Mouse (Mus musculus): ENCODE data around the gene Lamtor1. TPM values are rescaled to one million over a fixed set of nuclear protein-coding genes. Genes with fewer than 3 reads are reported as not detected.
"Not testable (repeated sequence)": the region's sequence is repeated elsewhere in the genome, so short reads cannot be mapped to it uniquely, and the experiment has no call there.

Lamtor1 gene
- polyA plus RNA-seq, 1 experiment from 2014 or later = 130 TPM

DNA sequence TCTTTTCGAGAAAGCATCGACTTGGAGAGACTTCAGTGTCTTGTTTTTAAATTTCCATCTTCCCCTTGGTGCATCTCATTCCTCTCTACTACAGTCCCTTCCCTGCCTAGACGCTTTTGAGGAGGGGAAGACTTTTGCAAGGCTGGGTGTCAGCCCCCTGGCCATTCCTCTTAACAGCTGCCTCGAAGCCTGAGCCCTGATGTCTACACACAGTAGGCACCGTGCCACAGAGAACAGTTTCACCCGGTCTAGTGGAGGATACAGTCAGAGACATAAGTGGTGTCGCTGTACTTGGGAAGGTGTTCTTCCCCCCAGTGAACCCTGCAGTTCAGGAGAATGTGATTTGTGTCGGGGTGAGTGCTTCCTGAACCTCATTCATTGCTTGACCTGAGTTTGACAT, 992 bp downstream of the Lamtor1 start:
- 0 out of 2 replicates have a peak overlapping the region, but pooled peaks have one; percentile 80 for H3K9ac ChIP-seq
- peak overlapping the region; percentile 69 for H3K4me2 ChIP-seq (replicated peaks)
- no peak overlapping the region for H3K27ac ChIP-seq
- ATAC-seq (ENCODE audit: low FRiP score) = no peak
- peak overlapping the region; percentile 71 for H3K4me3 ChIP-seq
- 74% methylated on average over 8 of the region's 8 CpGs for WGBS
- H3K4me1 ChIP-seq = peaks cover 23% of the 10 kb centered on the region
- H3K27me3 ChIP-seq = no peaks in the 10 kb centered on the region
- 0 out of 2 replicates have a peak, but pooled peaks cover 4% of the 10 kb centered on the region for H3K9me3 ChIP-seq (replicated peaks)
- peaks cover 31% of the 10 kb centered on the region for H3K36me3 ChIP-seq

DNA sequence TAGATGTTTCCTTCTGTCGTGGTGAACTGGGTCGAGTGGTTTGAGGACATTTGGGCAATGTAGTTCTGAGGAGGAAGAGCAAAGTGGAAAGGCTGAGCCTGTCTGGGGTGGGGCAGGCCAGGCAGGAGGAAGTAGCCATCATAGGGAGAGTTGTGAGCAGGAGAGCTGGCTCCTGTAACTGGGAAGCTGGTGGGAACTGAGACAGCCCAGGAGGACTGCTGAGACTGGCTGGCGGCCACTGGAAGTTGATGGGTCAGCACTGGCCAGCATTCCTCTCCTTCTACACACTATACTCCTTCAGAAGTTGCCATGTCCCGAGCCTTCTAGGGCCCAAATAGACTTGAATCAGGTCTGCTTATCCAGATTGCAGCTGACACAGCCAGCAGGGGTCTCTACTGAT, 2.7 kb downstream of the Lamtor1 start:
- no peak for ATAC-seq (ENCODE audit: low FRiP score)
- no peak overlapping the region for H3K4me2 ChIP-seq (replicated peaks)
- H3K4me1 ChIP-seq = peaks cover 23% of the 10 kb centered on the region
- WGBS = 78% methylated on average over 4 of the region's 4 CpGs
- no peak overlapping the region for H3K4me3 ChIP-seq
- peak overlapping the region; percentile 36 for H3K9ac ChIP-seq
- H3K27ac ChIP-seq = 0 out of 2 replicates have a peak overlapping the region, but pooled peaks have one; percentile 46
- H3K9me3 ChIP-seq (replicated peaks) = no peaks in the 10 kb centered on the region
- H3K27me3 ChIP-seq = no peaks in the 10 kb centered on the region
- H3K36me3 ChIP-seq = peaks cover 37% of the 10 kb centered on the region

GRCm38 (mm10) chr7:101910138-101910537, 4.4 kb downstream of the Lamtor1 start:
- H3K9ac ChIP-seq = peak overlapping the region; percentile 23; the same call in 1 of the 2 replicates
- H3K27ac ChIP-seq = no peak overlapping the region
- WGBS = 85% methylated on average over 4 of the region's 4 CpGs
- H3K4me1 ChIP-seq = peaks cover 22% of the 10 kb centered on the region
- H3K4me2 ChIP-seq (replicated peaks) = no peak overlapping the region
- H3K27me3 ChIP-seq = no peaks in the 10 kb centered on the region
- H3K36me3 ChIP-seq = peaks cover 48% of the 10 kb centered on the region
- no peak for ATAC-seq (ENCODE audit: low FRiP score)
- H3K4me3 ChIP-seq = no peak overlapping the region
- H3K9me3 ChIP-seq (replicated peaks) = no peaks in the 10 kb centered on the region

DNA sequence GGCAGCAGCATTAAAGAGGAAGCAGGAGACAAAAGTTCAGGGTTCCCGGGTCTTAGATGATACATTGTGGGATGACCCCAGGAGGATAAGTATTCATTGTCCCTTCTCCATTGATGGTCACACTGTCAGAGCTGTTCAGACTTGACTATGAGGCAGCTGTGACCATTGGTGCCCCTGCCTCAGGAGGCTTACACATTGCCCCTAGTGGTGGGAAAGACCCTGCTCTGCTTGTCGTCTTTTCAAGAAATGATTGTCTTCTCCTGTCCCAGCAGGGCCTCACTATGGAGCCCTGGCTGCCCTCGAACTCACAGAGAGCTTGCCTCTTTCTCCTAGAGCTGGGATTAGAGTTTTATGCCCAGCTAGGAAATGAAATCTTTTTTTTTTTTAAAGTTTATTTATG, 6.3 kb downstream of the Lamtor1 start:
- no peak overlapping the region for H3K9ac ChIP-seq
- H3K27me3 ChIP-seq = no peaks in the 10 kb centered on the region
- peaks cover 48% of the 10 kb centered on the region for H3K36me3 ChIP-seq
- no peak overlapping the region for H3K4me2 ChIP-seq (replicated peaks)
- WGBS = 64% methylated on average over 3 of the region's 3 CpGs
- H3K4me1 ChIP-seq = peaks cover 11% of the 10 kb centered on the region
- H3K4me3 ChIP-seq = no peak overlapping the region
- no peaks in the 10 kb centered on the region for H3K9me3 ChIP-seq (replicated peaks)
- no peak for ATAC-seq (ENCODE audit: low FRiP score)
- no peak overlapping the region for H3K27ac ChIP-seq

DNA sequence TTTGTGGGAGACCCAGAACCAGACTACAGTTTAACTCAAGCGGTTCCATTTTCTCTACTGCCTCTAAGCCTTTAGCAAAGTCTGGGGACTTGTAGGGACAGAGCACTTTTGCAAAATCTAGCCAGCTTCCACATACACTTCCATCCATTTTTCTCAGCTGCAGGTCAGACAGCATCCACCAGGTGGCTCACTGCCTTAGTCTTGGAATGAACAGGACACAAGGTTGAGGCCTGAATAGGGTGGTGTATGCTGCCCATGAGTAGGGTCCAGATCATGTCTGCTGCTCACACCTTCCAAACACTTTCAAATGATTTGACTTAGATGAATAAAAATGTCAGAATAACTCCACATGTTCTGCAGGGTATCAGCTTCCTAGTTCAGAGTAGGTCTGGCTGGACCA, 12.4 kb downstream of the Lamtor1 start:
- H3K4me1 ChIP-seq = no peaks in the 10 kb centered on the region
- 9% methylated on average over 1 of the region's 1 CpGs for WGBS
- H3K9me3 ChIP-seq (replicated peaks) = no peaks in the 10 kb centered on the region
- H3K36me3 ChIP-seq = peaks cover 14% of the 10 kb centered on the region
- H3K9ac ChIP-seq = no peak overlapping the region
- H3K4me2 ChIP-seq (replicated peaks) = no peak overlapping the region
- no peak overlapping the region for H3K27ac ChIP-seq
- 0 out of 2 replicates have a peak, but pooled peaks have one; percentile 35 for ATAC-seq (ENCODE audit: low FRiP score)
- no peak overlapping the region for H3K4me3 ChIP-seq
- no peaks in the 10 kb centered on the region for H3K27me3 ChIP-seq

DNA sequence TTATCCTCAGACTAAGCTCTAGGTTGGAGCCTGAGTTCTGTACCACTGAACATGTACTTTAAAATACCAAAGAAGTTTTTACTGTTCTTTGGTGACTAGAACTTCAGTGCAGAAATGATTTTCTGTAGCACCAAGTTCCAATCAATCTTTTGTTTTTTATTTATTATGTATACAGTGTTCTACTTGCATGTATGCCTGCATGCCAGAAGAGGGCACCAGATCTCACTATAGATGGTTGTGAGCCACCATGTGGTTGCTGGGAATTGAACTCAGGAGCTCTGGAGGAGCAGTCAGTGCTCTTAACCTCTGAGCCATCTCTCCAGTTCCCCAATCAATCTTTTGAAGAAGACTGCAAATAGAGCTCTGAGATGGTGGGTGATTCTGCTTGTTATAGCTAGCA, 20.2 kb downstream of the Lamtor1 start:
- H3K27me3 ChIP-seq; H3K9ac ChIP-seq; H3K9me3 ChIP-seq (replicated peaks); H3K36me3 ChIP-seq; H3K4me1 ChIP-seq; H3K27ac ChIP-seq; H3K4me3 ChIP-seq; H3K4me2 ChIP-seq (replicated peaks); ATAC-seq (ENCODE audit: low FRiP score): not testable (repeated sequence)

GRCm38 (mm10) chr7:101928093-101928492, 22.4 kb downstream of the Lamtor1 start:
- 83% methylated on average over 3 of the region's 3 CpGs for WGBS
- no peak for ATAC-seq (ENCODE audit: low FRiP score)

GRCm38 (mm10) chr7:101932551-101932950, 26.8 kb downstream of the Lamtor1 start:
- H3K4me3 ChIP-seq = no peak overlapping the region
- H3K27me3 ChIP-seq = no peaks in the 10 kb centered on the region
- WGBS = 88% methylated on average over 1 of the region's 1 CpGs
- peaks cover 18% of the 10 kb centered on the region for H3K4me1 ChIP-seq
- H3K36me3 ChIP-seq = no peaks in the 10 kb centered on the region
- H3K9ac ChIP-seq = no peak overlapping the region
- no peak for ATAC-seq (ENCODE audit: low FRiP score)
- no peak overlapping the region for H3K27ac ChIP-seq
- peak overlapping the region; percentile 77 for H3K4me2 ChIP-seq (replicated peaks)
- H3K9me3 ChIP-seq (replicated peaks) = no peaks in the 10 kb centered on the region

More at GRCm38 (mm10) chr7:101928093-101928492, 22.4 kb downstream of the Lamtor1 start:
- H3K4me2 ChIP-seq (replicated peaks) = no peak overlapping the region
- no peaks in the 10 kb centered on the region for H3K4me1 ChIP-seq
- no peak overlapping the region for H3K4me3 ChIP-seq
- H3K9ac ChIP-seq = no peak overlapping the region
- no peaks in the 10 kb centered on the region for H3K36me3 ChIP-seq
- H3K9me3 ChIP-seq (replicated peaks) = no peaks in the 10 kb centered on the region
- no peak overlapping the region for H3K27ac ChIP-seq
- no peaks in the 10 kb centered on the region for H3K27me3 ChIP-seq

- Histone ChIP-seq H3K9me3 (replicated peaks) (no peaks in the 10 kb centered on the region), H3K27me3 (no peaks in the 10 kb centered on the region), H3K4me2 (replicated peaks) (peak overlapping the region; percentile 77), H3K36me3 (no peaks in the 10 kb centered on the region), H3K27ac (0 out of 2 replicates have a peak overlapping the region, but pooled peaks have one; percentile 2), H3K9ac (peak overlapping the region; percentile 63), H3K4me1 (peaks cover 19% of the 10 kb centered on the region), H3K4me3 (peak overlapping the region; percentile 89)
- peak; percentile 37 for ATAC-seq (ENCODE audit: low FRiP score)
- WGBS = 7% methylated on average over 15 of the region's 15 CpGs
These were observed 27.6 kb downstream of the Lamtor1 start for GRCm38 (mm10) chr7:101933300-101933699.

GRCm38 (mm10) chr7:101933751-101934240, 28.1 kb downstream of the Lamtor1 start, which contains the start of the genes Lrrc51 and Numa1:
TSS of gene Lrrc51 (minus strand) at chr7:101933895.
TSS of gene Numa1 (plus strand) at chr7:101934111.
- Histone ChIP-seq H3K4me2 (replicated peaks) (peak within 1 kb of the TSS; percentile 77), H3K4me1 (peaks cover 19% of the 10 kb centered on the region), H3K36me3 (no peaks in the 10 kb centered on the region), H3K27ac (peak within 1 kb of the TSS; percentile 73), H3K9ac (peak within 1 kb of the TSS; percentile 83), H3K4me3 (peak within 1 kb of the TSS; percentile 89), H3K27me3 (no peaks in the 10 kb centered on the region), H3K9me3 (replicated peaks) (no peaks in the 10 kb centered on the region)
- ATAC-seq (ENCODE audit: low FRiP score) = peak; percentile 98
- WGBS = under 1% methylated on average over 40 of the region's 40 CpGs

DNA sequence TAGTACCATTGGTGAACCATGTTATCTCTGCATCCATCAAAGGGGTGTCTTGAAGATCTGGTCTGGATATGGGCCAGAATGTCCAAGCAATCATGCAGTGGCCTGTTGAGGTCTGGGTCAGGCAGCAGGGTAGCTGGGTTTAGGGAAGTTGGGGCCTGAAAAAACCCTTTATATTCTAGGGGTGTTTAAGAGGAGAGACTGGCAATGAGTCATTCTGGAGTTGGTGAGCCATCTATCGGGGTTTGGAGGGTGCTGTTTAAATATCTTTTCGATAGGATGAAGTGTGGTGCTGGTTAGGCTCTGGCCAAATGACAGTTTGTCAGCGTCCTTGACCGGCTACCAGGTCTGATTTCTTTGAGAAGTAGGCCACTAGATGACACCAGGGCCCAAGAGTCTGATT, 30.3 kb downstream of the Lamtor1 start:
- Histone ChIP-seq H3K27me3 (no peaks in the 10 kb centered on the region), H3K4me2 (replicated peaks) (no peak overlapping the region), H3K9ac (no peak overlapping the region), H3K36me3 (no peaks in the 10 kb centered on the region), H3K4me1 (peaks cover 19% of the 10 kb centered on the region), H3K4me3 (no peak overlapping the region), H3K27ac (no peak overlapping the region), H3K9me3 (replicated peaks) (no peaks in the 10 kb centered on the region)
- 99% methylated on average over 4 of the region's 4 CpGs for WGBS
- no peak for ATAC-seq (ENCODE audit: low FRiP score)

DNA sequence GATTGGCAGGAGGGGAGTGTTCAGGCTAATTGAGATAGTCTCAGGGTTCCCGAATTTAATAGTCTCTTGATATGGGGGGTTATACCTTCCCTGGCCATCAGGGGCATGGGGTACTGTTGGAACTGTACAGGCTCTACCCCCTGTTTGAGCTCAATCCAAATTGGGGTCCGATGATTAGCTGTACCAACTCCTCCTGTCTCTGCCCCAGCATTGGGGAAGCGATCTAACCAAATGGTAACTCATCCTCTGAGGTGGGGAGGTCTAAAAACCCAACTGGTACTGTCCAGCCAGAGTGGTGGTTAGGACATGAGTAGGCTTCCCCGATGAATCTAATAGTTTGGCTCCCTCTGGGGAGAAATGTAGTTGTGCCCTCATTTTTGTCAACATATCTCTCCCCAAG, 31.3 kb downstream of the Lamtor1 start:
- no peak for ATAC-seq (ENCODE audit: low FRiP score)
- H3K4me1 ChIP-seq = peaks cover 19% of the 10 kb centered on the region
- no peak overlapping the region for H3K9ac ChIP-seq
- WGBS = 95% methylated on average over 4 of the region's 4 CpGs
- H3K36me3 ChIP-seq = no peaks in the 10 kb centered on the region
- H3K9me3 ChIP-seq (replicated peaks) = no peaks in the 10 kb centered on the region
- no peaks in the 10 kb centered on the region for H3K27me3 ChIP-seq
- no peak overlapping the region for H3K4me3 ChIP-seq
- H3K27ac ChIP-seq = no peak overlapping the region
- no peak overlapping the region for H3K4me2 ChIP-seq (replicated peaks)

- WGBS = 96% methylated on average over 4 of the region's 4 CpGs
- Histone ChIP-seq H3K4me3 (no peak overlapping the region), H3K4me2 (replicated peaks) (no peak overlapping the region), H3K36me3 (no peaks in the 10 kb centered on the region), H3K27me3 (no peaks in the 10 kb centered on the region), H3K9me3 (replicated peaks) (no peaks in the 10 kb centered on the region), H3K27ac (no peak overlapping the region), H3K9ac (no peak overlapping the region), H3K4me1 (peaks cover 19% of the 10 kb centered on the region)
- no peak for ATAC-seq (ENCODE audit: low FRiP score)
These were observed 31.9 kb downstream of the Lamtor1 start for GRCm38 (mm10) chr7:101937569-101937968.

Data from hindbrain, embryonic 12.5 days (tissue).